Mouse (Mus musculus): Measurements from ENCODE around the gene Apoa2.

DNA sequence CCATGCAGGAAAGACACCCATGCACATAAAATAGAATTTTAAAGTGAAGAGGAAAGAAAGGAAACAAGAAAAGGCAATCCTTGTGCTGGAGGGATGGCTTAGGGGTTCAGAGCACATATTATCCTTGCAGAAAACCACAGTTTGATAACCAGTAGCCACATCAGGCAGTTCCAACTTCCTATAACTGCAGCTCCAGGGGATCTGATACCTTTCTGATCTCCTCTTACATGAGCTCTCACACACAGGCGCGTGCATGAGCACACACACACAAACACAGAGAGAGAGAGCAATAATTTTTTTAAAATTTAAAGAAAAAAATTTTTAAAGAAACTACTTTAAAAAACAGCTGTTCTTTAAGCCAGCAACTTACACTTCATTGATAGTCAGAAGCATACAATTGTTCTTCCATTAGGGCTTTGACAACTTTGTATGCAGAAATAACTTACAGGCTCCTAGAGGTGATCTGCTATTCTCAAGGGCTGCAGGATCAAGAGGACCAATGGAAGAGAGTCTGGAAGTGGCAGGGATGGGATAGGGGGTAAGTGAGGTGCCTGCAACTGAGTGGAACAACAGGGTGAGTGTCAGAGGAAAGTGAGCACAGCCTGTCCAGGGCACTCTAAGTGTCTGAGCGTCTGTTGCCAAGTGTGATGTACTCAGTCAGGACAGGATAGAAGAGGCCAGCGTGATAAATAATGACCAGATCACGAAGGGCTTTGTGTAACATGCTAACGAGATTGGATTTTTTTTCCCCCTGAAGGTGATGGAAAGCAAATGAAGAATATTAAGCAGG is 19.0 kb upstream of the Apoa2 start:
- TF ChIP-seq CTCF (IDR thresholded peaks at IDR 0.05; ENCODE audit: low read depth) (no peak), EP300 (IDR thresholded peaks at IDR 0.05; ENCODE audit: low read depth) (no peak)
